Mouse (Mus musculus) ES-Bruce4 (cell line): Measurements from ENCODE around the gene Olfr31. TPM values are rescaled to one million over a fixed set of nuclear protein-coding genes. Genes with fewer than 3 reads are reported as not detected.

ENCODE experiments used
- H3K27ac ChIP-seq: 2 replicates; pipeline ENCODE4 v1.5.1; 2012; ENCODE audit warnings: low read length, inconsistent platforms; ENCODE audit not compliant: insufficient read depth
- H3K27me3 ChIP-seq: 2 replicates; pipeline ENCODE4 v1.6.1; 2012; ENCODE audit warnings: mild to moderate bottlenecking, low read length, inconsistent platforms; ENCODE audit not compliant: control insufficient read depth, poor library complexity, insufficient read depth, severe bottlenecking
- H3K36me3 ChIP-seq: 2 replicates; pipeline ENCODE4 v1.6.1; 2012; ENCODE audit warnings: inconsistent platforms, mild to moderate bottlenecking, low read length, moderate library complexity; ENCODE audit not compliant: control insufficient read depth, poor library complexity, insufficient read depth, severe bottlenecking
- H3K4me1 ChIP-seq: one replicate; pipeline ENCODE4 v1.8.1; 2011; ENCODE audit warnings: low read length; ENCODE audit not compliant: control insufficient read depth, insufficient read depth
- H3K4me3 ChIP-seq: 2 replicates; pipeline ENCODE4 v1.5.1; 2011; ENCODE audit warnings: low read depth, mild to moderate bottlenecking, low read length
- H3K9ac ChIP-seq: 2 replicates; pipeline ENCODE4 v1.6.1; 2012; ENCODE audit warnings: low read depth, mild to moderate bottlenecking, inconsistent platforms; ENCODE audit not compliant: poor library complexity, severe bottlenecking
- H3K9me3 ChIP-seq: replicated peaks from 2 replicates; pipeline ENCODE4 v1.6.1; 2012; ENCODE audit warnings: mild to moderate bottlenecking, low read length, inconsistent platforms; ENCODE audit not compliant: control insufficient read depth, poor library complexity, insufficient read depth, severe bottlenecking
- CTCF ChIP-seq: IDR thresholded peaks from one replicate; pipeline ENCODE4 v1.8.1; 2011; ENCODE audit warnings: low read depth, low read length
- EP300 ChIP-seq: IDR thresholded peaks from 2 replicates; pipeline ENCODE4 v1.6.1; 2011; ENCODE audit warnings: low read depth, low read length; ENCODE audit not compliant: insufficient read depth
- POLR2A ChIP-seq: IDR thresholded peaks from one replicate; pipeline ENCODE4 v1.8.1; 2011; ENCODE audit warnings: low read length; ENCODE audit not compliant: insufficient read depth
- polyA plus RNA-seq: library from polyadenylated mRNA; stranded (reverse); fragments of >200 nt; gene quantifications from 2 replicates; pipeline ENCODE4 v1.2.4, GENCODE M21; 2011; ENCODE audit warnings: low read depth; ENCODE audit not compliant: missing spikeins, insufficient read depth, insufficient read length

The Olfr31 gene
- polyA plus RNA-seq, 1 experiment = not detected

GRCm38 (mm10) chr14:14354511-14355359, 32.1 kb downstream of the Olfr31 start:
- no peak overlapping the region for H3K9ac ChIP-seq
- peaks cover 40% of the 10 kb centered on the region for H3K9me3 ChIP-seq
- H3K36me3 ChIP-seq = no peaks in the 10 kb centered on the region
- H3K27ac ChIP-seq = no peak overlapping the region
- H3K27me3 ChIP-seq = no peaks in the 10 kb centered on the region
- no peak overlapping the region for H3K4me3 ChIP-seq
- no peaks in the 10 kb centered on the region for H3K4me1 ChIP-seq
- TF ChIP-seq EP300 = no peak
- no peak for TF ChIP-seq POLR2A
- TF ChIP-seq CTCF = no peak

- Histone ChIP-seq H3K4me1 (no peaks in the 10 kb centered on the region), H3K36me3 (no peaks in the 10 kb centered on the region), H3K27ac (no peak overlapping the region), H3K27me3 (no peaks in the 10 kb centered on the region), H3K4me3 (no peak overlapping the region), H3K9ac (no peak overlapping the region), H3K9me3 (peaks cover 38% of the 10 kb centered on the region)
- TF ChIP-seq EP300 (no peak), CTCF (no peak)
These were observed 32.7 kb downstream of the Olfr31 start for GRCm38 (mm10) chr14:14355360-14355646.

Other genes starting within 250 kb of the Olfr31 start
- 108 and 113 TPM in 2 replicates for gene Psmd6, start 201.8 kb upstream of the Olfr31 start, polyA plus RNA-seq
- not detected in 2 replicates for gene Olfr720, start 136.0 kb upstream of the Olfr31 start, polyA plus RNA-seq
- gene Il3ra, start 23.4 kb downstream of the Olfr31 start, polyA plus RNA-seq = 7.0 and 11.8 TPM in 2 replicates
- gene Olfr721-ps1, start 78.5 kb downstream of the Olfr31 start, polyA plus RNA-seq = not detected in 2 replicates